Mouse (Mus musculus): ENCODE measurements around the gene Cadm1. TPM values are rescaled to one million over a fixed set of nuclear protein-coding genes. Genes with fewer than 3 reads are reported as not detected.

The Cadm1 gene
- polyA plus RNA-seq, 1 experiment from 2014 or later: 44.2 TPM

DNA sequence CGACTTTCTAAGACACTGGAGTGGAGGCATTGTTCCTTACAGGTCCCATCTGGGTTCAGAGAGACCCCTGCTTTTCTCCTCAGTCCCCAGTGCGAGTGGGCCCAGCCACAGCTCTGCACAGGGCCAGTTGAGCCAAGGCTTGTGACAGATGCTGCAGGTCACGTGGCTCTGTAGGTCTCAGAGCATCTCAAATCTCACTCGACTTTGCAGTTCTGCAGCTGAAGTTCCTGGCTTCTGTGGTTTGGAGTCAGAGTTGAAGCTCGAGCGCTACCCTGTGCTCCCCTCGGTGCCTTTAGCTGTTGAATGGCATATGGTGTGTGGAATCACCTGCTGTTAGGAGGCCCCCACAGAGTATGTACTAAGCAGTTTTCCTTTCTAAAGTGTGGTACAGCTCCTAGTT, 229.8 kb downstream of the Cadm1 start:
- no peak overlapping the region for H3K4me3 ChIP-seq
- no peak overlapping the region for H3K9ac ChIP-seq
- ATAC-seq (ENCODE audit: low FRiP score, low read depth): peak; percentile 40; the same call in 1 of the 2 replicates
- no peak overlapping the region for H3K4me2 ChIP-seq (replicated peaks)
- peaks cover 40% of the 10 kb centered on the region for H3K4me1 ChIP-seq
- H3K27me3 ChIP-seq: no peaks in the 10 kb centered on the region
- H3K27ac ChIP-seq: no peak overlapping the region
- H3K9me3 ChIP-seq: no peaks in the 10 kb centered on the region
- no peaks in the 10 kb centered on the region for H3K36me3 ChIP-seq
- 46% methylated on average over 7 of the region's 7 CpGs for WGBS

DNA sequence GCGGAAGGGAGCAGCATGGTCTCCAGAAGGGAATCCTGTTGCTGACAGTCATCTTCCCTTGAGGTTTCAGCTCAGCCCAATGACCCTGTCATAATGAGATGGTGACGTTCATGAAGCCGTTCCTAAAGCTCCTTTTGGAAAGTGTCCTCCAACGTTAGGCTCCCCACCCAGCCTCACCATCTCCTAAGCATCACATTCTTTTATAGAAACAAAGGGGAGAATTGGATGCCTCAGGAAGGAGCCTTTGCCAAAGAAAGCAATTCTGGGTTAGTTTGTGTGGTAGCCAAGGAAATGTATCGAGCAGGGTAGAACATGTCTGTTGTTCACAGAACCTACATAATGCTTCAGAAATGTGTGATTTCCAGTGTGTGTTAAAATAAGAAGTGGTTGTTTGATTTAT, 231.6 kb downstream of the Cadm1 start:
- Histone ChIP-seq H3K27ac (no peak overlapping the region), H3K9me3 (no peaks in the 10 kb centered on the region), H3K4me1 (peaks cover 29% of the 10 kb centered on the region), H3K27me3 (no peaks in the 10 kb centered on the region), H3K9ac (no peak overlapping the region), H3K36me3 (no peaks in the 10 kb centered on the region), H3K4me2 (replicated peaks) (no peak overlapping the region), H3K4me3 (no peak overlapping the region)
- ATAC-seq (ENCODE audit: low FRiP score, low read depth): no peak
- 79% methylated on average over 5 of the region's 5 CpGs for WGBS

DNA sequence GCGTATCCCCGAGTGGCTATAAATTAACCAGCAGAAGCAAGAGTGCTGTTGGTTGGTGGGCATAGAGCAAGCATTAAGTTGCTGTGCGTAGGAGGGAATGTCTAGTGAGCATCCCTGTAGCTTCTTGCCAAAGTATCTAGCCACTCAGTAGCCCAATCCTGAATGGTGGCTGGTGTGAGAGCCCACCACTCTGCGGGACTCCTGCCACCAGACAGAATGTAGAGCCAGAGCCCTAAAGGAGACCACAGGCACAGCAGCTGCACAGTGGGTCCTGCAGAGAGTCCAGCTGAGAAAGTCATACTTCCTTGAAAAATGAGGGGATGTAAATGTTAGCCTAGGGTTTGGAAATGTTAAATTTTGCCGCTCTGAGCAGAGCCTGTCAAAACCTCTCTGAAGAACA, 232.9 kb downstream of the Cadm1 start:
- H3K9ac ChIP-seq: no peak overlapping the region
- no peak overlapping the region for H3K4me2 ChIP-seq (replicated peaks)
- H3K27ac ChIP-seq: no peak overlapping the region
- 77% methylated on average over 5 of the region's 5 CpGs for WGBS
- H3K27me3 ChIP-seq: no peaks in the 10 kb centered on the region
- H3K36me3 ChIP-seq: no peaks in the 10 kb centered on the region
- H3K4me3 ChIP-seq: no peak overlapping the region
- peaks cover 22% of the 10 kb centered on the region for H3K4me1 ChIP-seq
- H3K9me3 ChIP-seq: no peaks in the 10 kb centered on the region
- ATAC-seq (ENCODE audit: low FRiP score, low read depth): no peak

DNA sequence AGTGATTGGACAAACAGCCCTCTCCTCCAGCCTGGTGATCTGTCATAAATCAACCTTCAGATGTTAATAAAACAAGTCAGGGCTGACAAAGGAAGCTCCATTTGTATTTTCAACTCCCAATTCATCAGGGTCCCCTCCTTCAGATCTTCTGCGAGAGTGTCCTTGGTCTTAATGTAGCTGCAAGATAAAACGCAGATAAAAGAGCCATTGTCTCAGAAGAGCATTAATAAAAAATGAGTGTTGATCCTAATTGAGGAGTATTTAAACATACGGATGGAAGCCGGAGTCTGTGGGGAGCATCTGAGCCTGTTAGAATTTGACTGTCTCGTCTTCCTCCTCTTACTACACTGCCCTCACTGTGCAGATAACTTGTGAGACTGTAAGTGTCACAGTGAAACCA, 234.9 kb downstream of the Cadm1 start:
- 68% methylated on average over 5 of the region's 5 CpGs for WGBS
- Histone ChIP-seq H3K27me3 (no peaks in the 10 kb centered on the region), H3K9ac (no peak overlapping the region), H3K36me3 (no peaks in the 10 kb centered on the region), H3K4me2 (replicated peaks) (no peak overlapping the region), H3K27ac (no peak overlapping the region), H3K9me3 (no peaks in the 10 kb centered on the region), H3K4me3 (no peak overlapping the region), H3K4me1 (peaks cover 17% of the 10 kb centered on the region)
- no peak for ATAC-seq (ENCODE audit: low FRiP score, low read depth)

DNA sequence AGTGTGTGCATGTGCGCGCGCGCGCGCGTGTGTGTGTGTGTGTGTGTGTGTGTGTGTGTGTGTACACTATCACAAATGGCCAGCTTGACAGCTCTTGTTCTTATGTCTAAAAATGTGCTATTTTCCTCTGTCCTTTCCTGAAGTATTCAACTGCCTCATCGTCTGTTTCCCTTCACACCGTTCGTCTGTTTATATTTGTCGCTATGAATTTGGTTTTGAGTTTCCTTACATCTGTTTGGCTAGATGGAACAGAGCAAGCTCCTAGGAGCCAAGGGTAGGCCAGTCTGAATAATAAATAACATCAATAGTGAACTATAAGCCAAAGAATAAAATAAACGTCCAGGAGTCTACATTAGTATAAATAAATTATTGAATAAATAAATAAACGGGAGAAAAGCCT, 235.3 kb downstream of the Cadm1 start:
- H3K27ac ChIP-seq: no peak overlapping the region
- no peak overlapping the region for H3K4me2 ChIP-seq (replicated peaks)
- H3K4me3 ChIP-seq: no peak overlapping the region
- H3K36me3 ChIP-seq: no peaks in the 10 kb centered on the region
- no peaks in the 10 kb centered on the region for H3K27me3 ChIP-seq
- no peak for ATAC-seq (ENCODE audit: low FRiP score, low read depth)
- H3K9me3 ChIP-seq: no peaks in the 10 kb centered on the region
- 88% methylated on average over 13 of the region's 13 CpGs for WGBS
- H3K4me1 ChIP-seq: peaks cover 17% of the 10 kb centered on the region
- H3K9ac ChIP-seq: no peak overlapping the region

DNA sequence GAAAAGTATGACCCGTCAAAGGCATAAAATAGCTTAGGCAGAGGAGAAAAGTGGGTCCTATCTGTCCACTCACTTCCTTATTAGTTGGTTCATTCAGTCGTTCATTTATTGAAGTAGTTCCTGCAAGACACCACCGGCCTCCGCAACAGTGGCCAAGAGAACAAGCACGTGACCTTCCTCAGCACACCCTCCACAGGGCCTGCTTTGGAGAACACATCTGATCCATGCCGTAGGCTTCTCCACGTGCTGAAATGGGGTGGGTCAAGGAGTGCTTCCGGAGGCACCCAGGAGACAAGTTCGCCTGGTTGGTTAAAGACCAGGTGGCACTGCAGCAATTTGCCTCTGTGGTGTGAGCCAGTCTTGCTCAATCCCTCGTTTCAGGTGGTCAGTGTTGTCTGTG, 236.4 kb downstream of the Cadm1 start:
- no peak overlapping the region for H3K9ac ChIP-seq
- no peak overlapping the region for H3K4me2 ChIP-seq (replicated peaks)
- H3K27me3 ChIP-seq: no peaks in the 10 kb centered on the region
- H3K36me3 ChIP-seq: no peaks in the 10 kb centered on the region
- no peak overlapping the region for H3K4me3 ChIP-seq
- WGBS: 77% methylated on average over 10 of the region's 10 CpGs
- no peaks in the 10 kb centered on the region for H3K9me3 ChIP-seq
- peaks cover 25% of the 10 kb centered on the region for H3K4me1 ChIP-seq
- H3K27ac ChIP-seq: no peak overlapping the region
- ATAC-seq (ENCODE audit: low FRiP score, low read depth): no peak

DNA sequence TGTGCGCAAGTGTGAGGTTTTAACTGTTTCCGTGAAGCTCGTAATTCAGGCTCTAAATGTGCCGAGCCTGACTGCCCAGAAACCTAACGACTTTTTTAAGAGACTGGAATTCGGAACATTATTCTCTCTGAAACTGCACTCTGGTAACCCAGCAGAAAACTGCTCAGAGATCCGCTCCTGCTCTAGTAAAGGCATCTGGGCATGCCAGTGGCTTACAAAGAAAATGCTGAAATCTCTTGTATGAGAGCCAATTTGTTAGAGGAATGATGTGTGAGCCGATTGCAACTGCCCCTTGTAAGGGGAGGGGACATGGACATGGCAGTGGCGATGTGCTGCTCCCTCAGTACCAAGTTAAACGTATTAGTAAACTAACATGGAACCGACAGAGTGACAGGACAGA, 240.9 kb downstream of the Cadm1 start:
- H3K36me3 ChIP-seq: no peaks in the 10 kb centered on the region
- peak overlapping the region; percentile 50 for H3K4me2 ChIP-seq (replicated peaks)
- H3K9ac ChIP-seq: 0 out of 2 replicates have a peak overlapping the region, but pooled peaks have one; percentile 1
- H3K4me1 ChIP-seq: peaks cover 25% of the 10 kb centered on the region
- ATAC-seq (ENCODE audit: low FRiP score, low read depth): no peak
- no peaks in the 10 kb centered on the region for H3K9me3 ChIP-seq
- H3K27me3 ChIP-seq: no peaks in the 10 kb centered on the region
- peak overlapping the region; percentile 61; the same call in 1 of the 2 replicates for H3K27ac ChIP-seq
- peak overlapping the region; percentile 15; the same call in 1 of the 2 replicates for H3K4me3 ChIP-seq
- WGBS: 13% methylated on average over 11 of the region's 11 CpGs

DNA sequence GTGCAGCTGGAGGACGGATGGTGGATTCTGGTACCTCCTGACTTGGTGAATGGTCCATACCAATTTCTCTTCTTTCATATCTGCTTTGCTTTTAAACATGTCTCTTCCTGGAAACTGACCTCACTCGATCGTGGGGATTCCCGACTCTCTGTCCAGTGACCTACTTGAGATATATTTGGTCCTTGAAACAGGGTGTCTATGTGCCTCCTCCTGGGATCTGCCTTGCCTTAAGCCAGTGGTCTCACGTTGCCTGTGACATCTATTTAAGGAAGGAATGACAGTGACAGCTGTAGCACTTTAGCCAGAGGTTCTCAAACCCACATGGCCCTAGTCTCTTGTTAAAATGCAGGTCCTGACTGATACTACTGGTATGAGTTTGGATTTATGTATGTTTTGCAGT, 242.0 kb downstream of the Cadm1 start:
- Histone ChIP-seq H3K4me3 (no peak overlapping the region), H3K9me3 (no peaks in the 10 kb centered on the region), H3K4me2 (replicated peaks) (no peak overlapping the region), H3K27me3 (no peaks in the 10 kb centered on the region), H3K27ac (no peak overlapping the region), H3K9ac (no peak overlapping the region), H3K36me3 (no peaks in the 10 kb centered on the region), H3K4me1 (peaks cover 25% of the 10 kb centered on the region)
- 72% methylated on average over 5 of the region's 5 CpGs for WGBS
- no peak; the same call in 1 of the 2 replicates for ATAC-seq (ENCODE audit: low FRiP score, low read depth)

DNA sequence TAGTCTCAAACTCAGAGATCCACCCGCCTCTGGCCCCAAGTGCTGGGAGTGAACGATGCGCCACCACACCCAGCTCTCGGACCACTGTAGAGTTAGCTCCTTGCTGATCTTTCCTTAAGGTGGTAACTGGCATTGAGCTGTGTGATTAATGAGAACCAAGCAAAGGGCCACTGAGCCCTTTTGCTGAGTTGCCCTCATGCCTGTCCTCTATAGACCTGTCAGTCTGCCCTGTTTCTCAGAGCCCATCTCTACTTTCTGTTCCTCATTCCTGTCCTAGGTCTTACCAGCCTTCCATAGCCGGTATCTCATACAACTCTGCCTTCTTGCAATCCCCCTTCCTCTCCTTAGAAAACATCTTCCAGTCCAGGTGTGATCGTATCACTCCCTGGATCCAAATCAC, 242.8 kb downstream of the Cadm1 start:
- no peak overlapping the region for H3K4me3 ChIP-seq
- 92% methylated on average over 6 of the region's 6 CpGs for WGBS
- H3K27me3 ChIP-seq: no peaks in the 10 kb centered on the region
- no peak overlapping the region for H3K9ac ChIP-seq
- H3K9me3 ChIP-seq: no peaks in the 10 kb centered on the region
- no peak overlapping the region for H3K27ac ChIP-seq
- no peak for ATAC-seq (ENCODE audit: low FRiP score, low read depth)
- H3K36me3 ChIP-seq: no peaks in the 10 kb centered on the region
- H3K4me2 ChIP-seq (replicated peaks): no peak overlapping the region
- peaks cover 25% of the 10 kb centered on the region for H3K4me1 ChIP-seq

DNA sequence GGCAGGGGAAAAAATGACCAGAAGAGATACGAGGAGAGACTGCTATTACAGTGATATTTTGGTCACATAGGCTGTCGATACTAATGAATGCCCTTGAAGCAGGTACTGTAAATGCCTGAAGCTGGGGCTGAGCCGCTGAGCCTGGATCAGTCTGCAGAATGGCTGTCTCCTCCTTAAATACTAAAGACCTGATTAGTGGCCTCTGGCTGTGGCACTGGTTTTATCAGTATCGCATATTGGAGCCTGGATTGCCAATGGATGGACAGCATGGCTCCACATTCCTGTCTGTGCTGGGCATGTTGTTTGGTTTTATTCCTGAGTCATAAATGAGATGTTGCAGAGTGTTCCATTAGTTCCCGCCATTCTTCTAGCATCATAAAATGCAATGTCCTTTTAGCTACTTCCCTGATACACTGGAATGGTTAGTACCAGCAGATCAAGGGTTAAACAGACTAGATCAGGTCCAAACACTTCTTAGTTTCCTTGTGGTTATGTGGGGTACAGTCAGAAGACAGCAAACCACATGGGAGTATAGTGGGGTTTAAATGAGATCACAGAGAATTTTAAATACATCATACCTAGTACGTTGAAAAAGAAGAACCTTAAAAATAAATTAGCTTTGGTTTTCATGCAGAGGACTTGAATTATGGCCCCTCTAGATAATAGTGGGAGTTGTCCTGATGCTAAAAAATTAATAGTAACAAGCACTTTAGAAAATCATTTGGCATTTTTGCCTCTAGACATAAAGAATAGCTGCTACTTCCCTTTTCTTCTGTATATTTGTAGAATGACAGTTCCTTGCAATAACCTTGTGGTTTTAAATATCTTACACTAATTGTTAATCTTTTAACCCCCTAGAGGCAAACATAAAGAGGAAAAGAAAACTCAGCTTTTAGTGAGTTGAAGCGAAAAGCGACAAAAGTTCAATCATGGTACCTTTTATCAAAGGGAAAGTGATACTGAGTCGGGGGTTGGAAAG, 247.3 kb downstream of the Cadm1 start:
- WGBS: 70% methylated on average over 9 of the region's 9 CpGs
- H3K9ac ChIP-seq: no peak overlapping the region
- no peak overlapping the region for H3K27ac ChIP-seq
- no peak overlapping the region for H3K4me2 ChIP-seq (replicated peaks)
- H3K4me3 ChIP-seq: no peak overlapping the region
- no peak for ATAC-seq (ENCODE audit: low FRiP score, low read depth)
- no peaks in the 10 kb centered on the region for H3K27me3 ChIP-seq
- H3K36me3 ChIP-seq: no peaks in the 10 kb centered on the region
- peaks cover 11% of the 10 kb centered on the region for H3K4me1 ChIP-seq
- no peaks in the 10 kb centered on the region for H3K9me3 ChIP-seq

DNA sequence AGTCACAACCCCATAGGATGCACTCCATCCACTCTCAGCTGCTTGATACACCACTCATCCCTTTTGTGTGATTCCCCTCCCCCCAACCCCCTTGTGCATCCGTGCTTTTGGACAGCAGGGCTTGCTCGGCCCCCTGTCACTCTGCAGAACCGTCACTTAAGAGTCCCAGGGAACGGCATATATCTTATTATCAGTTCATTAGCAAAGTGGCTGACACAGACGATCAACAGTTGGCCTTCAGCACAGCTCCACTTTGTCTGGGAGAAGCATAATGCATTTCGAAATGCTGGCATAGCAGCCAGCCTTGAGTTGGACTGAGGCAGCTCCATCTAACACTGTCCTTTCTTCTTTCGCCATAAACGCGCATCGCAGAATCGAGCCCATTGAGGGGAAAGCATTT, 248.5 kb downstream of the Cadm1 start:
- no peak overlapping the region for H3K27ac ChIP-seq
- 60% methylated on average over 11 of the region's 11 CpGs for WGBS
- H3K4me2 ChIP-seq (replicated peaks): no peak overlapping the region
- no peak overlapping the region for H3K4me3 ChIP-seq
- no peaks in the 10 kb centered on the region for H3K9me3 ChIP-seq
- H3K9ac ChIP-seq: no peak overlapping the region
- peaks cover 20% of the 10 kb centered on the region for H3K4me1 ChIP-seq
- no peaks in the 10 kb centered on the region for H3K36me3 ChIP-seq
- ATAC-seq (ENCODE audit: low FRiP score, low read depth): no peak
- H3K27me3 ChIP-seq: no peaks in the 10 kb centered on the region

DNA sequence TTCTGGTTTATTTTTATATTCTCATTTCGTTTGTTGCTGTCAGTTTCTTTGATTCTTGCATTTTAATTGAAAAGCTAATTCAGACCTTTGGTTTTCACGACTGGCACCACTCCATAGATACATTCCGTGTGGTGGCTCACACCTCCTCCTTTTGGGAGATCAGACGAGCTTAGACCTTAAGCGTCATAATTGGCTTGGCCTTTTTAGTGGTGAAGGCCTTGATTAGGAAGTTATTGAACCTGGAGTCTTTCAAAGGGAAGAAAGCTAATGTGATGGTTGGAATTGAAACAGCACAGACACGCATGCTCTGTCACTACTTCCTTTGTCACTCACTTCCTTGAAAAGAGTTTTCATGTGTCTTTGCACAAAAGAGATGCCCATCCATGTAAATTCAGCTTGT, 249.3 kb downstream of the Cadm1 start:
- Histone ChIP-seq H3K36me3 (no peaks in the 10 kb centered on the region), H3K9ac (no peak overlapping the region), H3K4me2 (replicated peaks) (no peak overlapping the region), H3K27ac (no peak overlapping the region), H3K27me3 (no peaks in the 10 kb centered on the region), H3K4me3 (no peak overlapping the region), H3K4me1 (peaks cover 20% of the 10 kb centered on the region), H3K9me3 (no peaks in the 10 kb centered on the region)
- 52% methylated on average over 6 of the region's 6 CpGs for WGBS
- ATAC-seq (ENCODE audit: low FRiP score, low read depth): no peak

DNA sequence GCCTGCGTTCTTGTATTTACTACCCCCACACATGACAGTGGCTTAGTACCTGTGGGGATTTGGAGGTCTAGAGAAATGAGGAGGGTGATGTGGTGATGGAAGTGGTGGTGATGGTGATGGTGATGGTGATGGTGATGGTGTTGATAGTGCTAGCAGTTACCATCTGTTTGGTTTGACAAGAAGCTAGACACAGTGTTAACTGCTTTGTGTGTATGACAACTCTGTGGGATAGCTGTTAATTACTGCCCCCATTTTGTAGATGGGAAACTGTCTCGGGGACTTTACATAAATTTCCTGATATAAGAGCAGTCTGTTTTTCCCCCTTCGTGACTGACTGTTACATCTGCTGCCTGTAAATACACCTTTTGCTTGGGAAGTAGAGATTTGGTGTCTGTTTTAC, 256.7 kb downstream of the Cadm1 start:
- Histone ChIP-seq H3K27me3 (no peaks in the 10 kb centered on the region), H3K36me3 (0 out of 2 replicates have a peak, but pooled peaks cover 10% of the 10 kb centered on the region), H3K9ac (no peak overlapping the region), H3K27ac (no peak overlapping the region), H3K4me3 (no peak overlapping the region), H3K4me2 (replicated peaks) (no peak overlapping the region), H3K9me3 (no peaks in the 10 kb centered on the region), H3K4me1 (peaks cover 9% of the 10 kb centered on the region)
- WGBS: 78% methylated on average over 3 of the region's 3 CpGs
- ATAC-seq (ENCODE audit: low FRiP score, low read depth): no peak

Data from limb, embryonic 13.5 days (tissue).